Mouse (Mus musculus) E14TG2a.4 (cell line): ENCODE results near the gene Nxn.
A peak's percentile ranks its signal among the peaks of the same experiment; 100 is the strongest.

Experiments
- H3K27me3 ChIP-seq: 2 replicates; pipeline ENCODE4 v1.6.1; 2014; ENCODE audit warnings: low read length, control low read depth; ENCODE audit not compliant: insufficient read depth
- H3K36me3 ChIP-seq: 2 replicates; pipeline ENCODE4 v1.6.1; 2014; ENCODE audit warnings: low read length, control low read depth; ENCODE audit not compliant: insufficient read depth
- H3K4me1 ChIP-seq: replicated peaks from 2 replicates; pipeline ENCODE4 v1.6.1; 2014; ENCODE audit warnings: low read depth, low read length, control low read depth
- H3K4me3 ChIP-seq: replicated peaks from 2 replicates; pipeline ENCODE4 v1.5.1; 2014; ENCODE audit warnings: mild to moderate bottlenecking, low read length
- H3K9me3 ChIP-seq: 2 replicates; pipeline ENCODE4 v1.6.1; 2014; ENCODE audit warnings: low read length, control low read depth
- CTCF ChIP-seq: conservative IDR thresholded peaks from 2 replicates; pipeline ENCODE4 v1.5.1; 2014; ENCODE audit warnings: low read length
- NANOG ChIP-seq: IDR thresholded peaks from 2 replicates; pipeline ENCODE4 v1.6.1; 2014; ENCODE audit warnings: borderline replicate concordance, low read length, mixed read lengths
- POU5F1 ChIP-seq: IDR thresholded peaks from 2 replicates; pipeline ENCODE4 v1.6.1; 2014; ENCODE audit warnings: low read length, borderline replicate concordance

Nxn gene

DNA sequence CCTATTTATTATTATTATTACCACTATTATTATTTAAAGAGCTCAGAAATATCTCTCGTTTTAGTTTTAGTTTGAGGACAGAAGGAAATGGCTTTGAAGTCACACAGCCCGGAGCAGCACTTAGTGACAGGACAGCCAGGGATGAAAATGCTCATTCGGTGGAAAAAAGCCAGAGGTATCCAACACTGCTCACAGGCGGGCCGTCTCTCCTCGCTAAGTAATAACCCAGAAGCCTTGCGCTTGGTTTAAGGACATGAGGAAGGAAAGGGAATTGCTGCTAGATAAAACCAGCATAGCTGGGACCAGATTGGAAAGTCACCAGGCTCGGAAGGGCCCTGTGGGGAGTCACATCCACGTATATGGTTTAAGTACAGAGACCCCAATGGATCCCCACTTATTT, 35.3 kb downstream of the Nxn start:
- no peak for TF ChIP-seq NANOG
- no peak for TF ChIP-seq POU5F1
- no peak for TF ChIP-seq CTCF

DNA sequence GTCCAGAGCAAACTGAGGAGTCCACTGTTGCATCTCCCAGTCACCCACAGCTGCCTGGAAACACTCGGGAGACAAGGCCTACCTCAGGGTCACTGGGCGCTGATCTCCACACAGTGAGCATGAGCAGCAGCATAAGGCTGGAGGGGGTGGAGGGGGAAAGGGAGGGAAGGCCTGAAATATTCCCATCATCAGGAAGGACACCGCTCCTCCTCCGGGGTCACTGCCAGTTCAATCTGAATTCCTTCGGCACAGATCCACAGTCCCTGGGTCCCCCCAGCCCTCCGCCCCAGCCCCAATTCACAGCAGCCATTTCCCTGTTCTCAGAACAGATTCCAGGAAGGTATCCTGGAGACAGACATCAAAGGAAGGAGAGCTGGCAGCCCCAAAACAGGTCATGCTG, 35.8 kb downstream of the Nxn start:
- Histone ChIP-seq H3K36me3 (no peaks in the 10 kb centered on the region), H3K27me3 (peaks cover 32% of the 10 kb centered on the region), H3K4me3 (0 out of 2 replicates have a peak overlapping the region, but pooled peaks have one; percentile 10), H3K4me1 (peaks cover 67% of the 10 kb centered on the region), H3K9me3 (no peaks in the 10 kb centered on the region)
- no peak for TF ChIP-seq POU5F1
- no peak for TF ChIP-seq NANOG
- no peak for TF ChIP-seq CTCF

More for the DNA sequence above, 35.3 kb downstream of the Nxn start:
- peaks cover 29% of the 10 kb centered on the region for H3K27me3 ChIP-seq
- H3K36me3 ChIP-seq = no peaks in the 10 kb centered on the region
- no peaks in the 10 kb centered on the region for H3K9me3 ChIP-seq
- peaks cover 63% of the 10 kb centered on the region for H3K4me1 ChIP-seq
- no peak overlapping the region for H3K4me3 ChIP-seq

DNA sequence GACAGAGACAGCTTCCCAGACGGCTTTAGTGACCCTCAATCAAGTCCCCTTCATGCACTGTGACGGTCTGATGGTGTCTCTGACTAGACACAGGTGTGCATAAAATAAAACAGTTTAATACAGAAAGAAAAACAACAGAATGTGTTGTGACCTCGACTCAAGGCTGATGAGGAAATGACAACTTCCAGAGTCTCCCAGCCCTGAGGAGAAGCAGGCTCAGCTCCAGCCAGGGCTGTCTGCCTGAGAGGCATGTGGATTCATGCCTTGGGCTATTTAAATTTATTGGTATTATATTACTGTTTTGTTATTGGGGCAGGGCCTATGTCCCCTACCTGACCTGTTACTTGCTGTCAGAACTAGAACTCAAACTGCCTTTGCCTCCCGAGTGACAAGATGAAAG, 37.5 kb downstream of the Nxn start:
- TF ChIP-seq NANOG (no peak), POU5F1 (no peak), CTCF (no peak)
- peaks cover 75% of the 10 kb centered on the region for H3K4me1 ChIP-seq
- H3K4me3 ChIP-seq = no peak overlapping the region
- no peaks in the 10 kb centered on the region for H3K36me3 ChIP-seq
- H3K27me3 ChIP-seq = peaks cover 46% of the 10 kb centered on the region
- no peaks in the 10 kb centered on the region for H3K9me3 ChIP-seq

DNA sequence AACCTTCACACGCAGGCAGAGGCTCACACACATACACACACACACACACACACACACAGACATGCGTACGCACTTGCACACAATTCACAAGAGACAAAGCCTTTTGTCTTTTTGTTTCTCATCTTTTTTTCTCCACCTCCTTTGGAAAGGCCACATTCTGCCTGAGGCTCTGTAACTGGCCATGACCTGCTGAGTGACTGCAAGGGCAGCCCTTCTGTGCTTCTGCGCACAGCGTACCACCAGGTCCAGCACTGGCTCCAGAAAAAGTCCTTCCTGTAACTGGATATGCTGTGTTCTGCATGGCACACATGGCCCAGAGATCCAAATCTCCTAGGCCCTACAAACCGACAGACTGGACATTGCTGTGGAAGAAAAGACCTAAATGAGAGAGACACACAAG, 38.7 kb downstream of the Nxn start:
- TF ChIP-seq NANOG = no peak
- no peak for TF ChIP-seq POU5F1
- no peak for TF ChIP-seq CTCF
- H3K36me3 ChIP-seq = no peaks in the 10 kb centered on the region
- peaks cover 78% of the 10 kb centered on the region for H3K4me1 ChIP-seq
- H3K27me3 ChIP-seq = peaks cover 51% of the 10 kb centered on the region
- H3K4me3 ChIP-seq = no peak overlapping the region
- H3K9me3 ChIP-seq = no peaks in the 10 kb centered on the region

DNA sequence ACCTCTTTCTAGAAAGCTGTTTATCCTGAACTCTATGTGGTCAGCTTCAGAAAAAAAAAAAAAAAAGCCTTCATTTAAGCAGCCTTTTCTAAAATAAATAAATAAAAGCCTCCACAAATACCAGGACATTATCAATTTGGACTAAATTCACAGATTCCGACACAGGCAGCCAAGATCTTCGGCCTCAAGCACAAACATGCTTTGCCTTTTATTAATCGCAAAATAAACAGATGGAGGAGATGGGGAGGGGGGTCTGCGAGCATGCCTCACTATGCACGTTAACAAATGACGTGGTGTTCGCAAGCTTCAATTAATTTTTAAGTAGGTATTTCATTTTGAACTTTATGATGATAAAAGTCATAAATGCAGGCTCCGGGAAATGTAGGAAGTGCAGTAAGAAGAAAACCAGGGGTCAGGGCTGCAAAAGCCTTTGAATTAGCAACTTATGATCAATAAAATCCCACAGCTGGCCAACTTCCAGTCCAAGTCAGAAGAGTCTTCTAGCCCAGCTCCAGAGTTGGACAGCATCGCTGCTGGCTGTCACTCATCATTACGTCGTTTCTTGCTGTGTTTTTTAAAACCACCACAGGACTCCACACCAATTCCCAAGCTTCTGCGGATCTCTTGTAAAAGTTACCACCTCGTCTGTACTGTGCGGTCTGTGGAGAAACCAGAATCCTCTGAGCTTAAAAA, 40.2 kb downstream of the Nxn start:
- TF ChIP-seq NANOG = no peak
- TF ChIP-seq POU5F1 = no peak
- no peak for TF ChIP-seq CTCF
- H3K36me3 ChIP-seq = no peaks in the 10 kb centered on the region
- no peak overlapping the region for H3K4me3 ChIP-seq
- H3K9me3 ChIP-seq = no peaks in the 10 kb centered on the region
- peaks cover 66% of the 10 kb centered on the region for H3K27me3 ChIP-seq
- H3K4me1 ChIP-seq = peaks cover 80% of the 10 kb centered on the region

DNA sequence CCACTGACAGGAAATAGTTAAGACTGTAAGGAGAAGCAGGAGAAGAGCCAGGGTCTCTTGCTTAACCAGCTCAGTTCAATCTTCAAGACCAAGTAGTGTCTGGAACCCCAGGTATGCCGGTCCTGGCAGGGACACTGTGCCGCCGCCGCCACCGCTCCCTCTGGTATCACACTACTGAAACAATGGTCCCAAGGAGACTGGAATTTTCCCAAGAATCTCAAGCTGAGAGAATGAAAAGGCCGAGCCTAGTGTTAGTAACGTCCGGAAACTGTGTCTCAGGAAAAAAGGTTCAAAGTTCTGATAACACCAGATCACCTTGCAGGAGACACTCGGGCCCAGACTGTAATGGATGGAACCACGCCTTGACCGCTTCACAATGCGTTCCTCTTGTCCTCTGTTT, 41.5 kb downstream of the Nxn start:
- H3K36me3 ChIP-seq = no peaks in the 10 kb centered on the region
- H3K4me3 ChIP-seq = peak overlapping the region; percentile 45
- H3K27me3 ChIP-seq = peaks cover 77% of the 10 kb centered on the region
- peaks cover 82% of the 10 kb centered on the region for H3K4me1 ChIP-seq
- TF ChIP-seq NANOG (peak; percentile 34; the same call in 1 of the 2 replicates), CTCF (no peak), POU5F1 (no peak)
- no peaks in the 10 kb centered on the region for H3K9me3 ChIP-seq

DNA sequence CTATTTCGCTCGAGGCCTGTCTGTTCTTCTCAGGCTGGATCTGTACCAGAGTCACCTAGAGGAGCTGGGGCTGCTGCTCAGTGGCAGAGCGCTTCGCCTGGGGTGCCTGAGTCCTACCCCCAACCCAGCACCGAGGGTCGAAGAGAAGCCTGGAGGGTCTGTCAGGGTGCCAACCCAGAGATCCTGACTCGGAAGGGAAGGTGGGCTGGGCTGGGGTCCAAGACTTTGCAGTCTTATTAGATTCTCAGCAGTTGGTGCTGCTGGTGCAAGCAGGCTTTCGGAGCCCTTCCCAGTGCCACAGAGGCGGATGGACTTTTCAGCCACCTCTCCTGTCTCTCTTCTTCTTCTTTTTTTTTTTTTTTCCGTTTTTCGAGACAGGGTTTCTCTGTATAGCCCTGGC, 42.8 kb downstream of the Nxn start:
- Histone ChIP-seq H3K36me3 (no peaks in the 10 kb centered on the region), H3K4me3 (no peak overlapping the region), H3K27me3 (peaks cover 83% of the 10 kb centered on the region), H3K9me3 (no peaks in the 10 kb centered on the region), H3K4me1 (peaks cover 92% of the 10 kb centered on the region)
- no peak for TF ChIP-seq POU5F1
- TF ChIP-seq CTCF = no peak
- no peak for TF ChIP-seq NANOG

DNA sequence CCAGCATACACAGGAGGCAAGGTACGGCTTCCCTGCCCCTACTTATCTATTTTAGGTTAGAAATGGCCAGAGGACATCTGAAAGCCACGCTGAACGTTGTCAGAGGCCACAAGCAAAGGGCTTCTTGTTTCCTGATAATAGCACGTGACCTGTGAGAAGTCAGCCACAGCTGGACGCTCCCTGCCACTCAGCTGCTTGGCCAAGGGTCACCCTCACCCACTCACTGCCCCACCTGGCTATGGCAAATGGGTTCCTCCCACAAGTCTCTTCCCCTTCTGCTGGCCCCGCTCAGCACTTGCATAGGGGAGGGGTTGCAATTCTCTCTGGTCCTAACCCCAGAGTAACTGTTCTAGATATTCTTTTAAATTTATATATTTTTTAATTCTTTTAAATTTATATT, 43.5 kb downstream of the Nxn start:
- Histone ChIP-seq H3K27me3 (peaks cover 84% of the 10 kb centered on the region), H3K4me1 (peaks cover 95% of the 10 kb centered on the region), H3K36me3 (no peaks in the 10 kb centered on the region), H3K9me3 (no peaks in the 10 kb centered on the region), H3K4me3 (no peak overlapping the region)
- TF ChIP-seq CTCF (no peak), POU5F1 (no peak), NANOG (no peak)

DNA sequence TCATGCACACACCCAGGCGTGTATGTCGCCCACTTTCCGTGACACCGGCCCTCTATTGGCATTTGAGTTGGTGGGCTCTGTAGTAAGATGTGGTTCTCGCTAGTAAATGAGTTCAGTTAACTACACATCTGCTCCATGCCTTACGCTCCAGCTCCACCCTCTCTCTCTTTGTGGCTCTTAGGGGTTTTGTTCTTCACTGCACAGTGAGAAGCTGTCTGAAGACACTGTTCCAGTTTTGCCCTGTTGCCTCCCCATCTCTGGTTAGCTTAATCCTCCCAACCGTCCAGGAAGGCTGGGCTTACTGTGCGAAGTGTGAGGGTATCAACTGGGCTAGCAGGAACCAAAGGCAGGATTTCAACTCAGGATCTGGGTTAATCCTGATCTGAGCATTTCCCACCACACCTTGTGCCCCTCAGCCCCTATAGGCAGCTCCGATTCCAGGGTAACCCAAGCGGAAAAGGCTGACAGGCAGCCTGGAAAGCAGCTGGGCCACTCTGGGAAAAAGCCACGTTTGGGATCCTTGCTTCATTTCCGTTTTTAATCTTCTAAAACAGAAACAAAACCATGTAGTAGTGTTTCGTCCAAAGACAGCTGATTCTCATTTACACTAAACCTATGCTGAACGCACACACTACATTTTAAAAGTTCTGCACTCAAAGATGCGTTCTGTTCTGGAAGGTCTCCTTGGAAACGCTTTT, 45.9 kb downstream of the Nxn start:
- Histone ChIP-seq H3K9me3 (no peaks in the 10 kb centered on the region), H3K27me3 (peaks cover 86% of the 10 kb centered on the region), H3K4me3 (peak overlapping the region; percentile 17; the same call in 1 of the 2 replicates), H3K4me1 (peaks cover 96% of the 10 kb centered on the region), H3K36me3 (no peaks in the 10 kb centered on the region)
- no peak for TF ChIP-seq POU5F1
- TF ChIP-seq CTCF = no peak
- TF ChIP-seq NANOG = no peak
